Mouse (Mus musculus): Measurements from ENCODE around the gene Oas1c. TPM values are rescaled to one million over a fixed set of nuclear protein-coding genes. Genes with fewer than 3 reads are reported as not detected.

Oas1c gene
- polyA plus RNA-seq (2017; shearing (Covaris generic)): 7.7 TPM

GRCm38 (mm10) chr5:120811951-120812819, at the start of gene Oas1c:
Gene Oas1c (minus strand): TSS chr5:120812514.

GRCm38 (mm10) chr5:120861121-120861520, 48.8 kb upstream of the Oas1c start, which contains the start of gene Oas1h:
Gene Oas1h (plus strand): TSS chr5:120861421.

GRCm38 (mm10) chr5:120847067-120847466, 34.8 kb upstream of the Oas1c start, which contains the start of gene Oas1f:
Gene Oas1f (plus strand): TSS chr5:120847367.

GRCm38 (mm10) chr5:120795480-120796034, 16.8 kb downstream of the Oas1c start, which contains the start of gene Oas1e:
Gene Oas1e (minus strand): TSS chr5:120795530.

GRCm38 (mm10) chr5:120777478-120777877, 34.8 kb downstream of the Oas1c start, which contains the start of gene Oas3:
Gene Oas3 (minus strand): TSS chr5:120777661.

Other genes starting within 250 kb of the Oas1c start
- 4.1 TPM for gene Tpcn1, start 223.8 kb downstream of the Oas1c start, polyA plus RNA-seq (2017; shearing (Covaris generic))
- 0.35 TPM for gene Iqcd, start 223.5 kb downstream of the Oas1c start, polyA plus RNA-seq (2017; shearing (Covaris generic))
- 3.3 TPM for gene Rita1, start 199.9 kb downstream of the Oas1c start, polyA plus RNA-seq (2017; shearing (Covaris generic))
- gene Ddx54, start 199.8 kb downstream of the Oas1c start, polyA plus RNA-seq (2017; shearing (Covaris generic)): 75.4 TPM
- gene Cfap73, start 178.3 kb downstream of the Oas1c start, polyA plus RNA-seq (2017; shearing (Covaris generic)): not detected
- gene Rasal1, start 163.7 kb downstream of the Oas1c start, polyA plus RNA-seq (2017; shearing (Covaris generic)): 9.0 TPM
- 243 TPM for gene Dtx1, start 100.6 kb downstream of the Oas1c start, polyA plus RNA-seq (2017; shearing (Covaris generic))
- gene Oas2, start 62.7 kb downstream of the Oas1c start, polyA plus RNA-seq (2017; shearing (Covaris generic)): 0.76 TPM
- gene Oas3, start 34.9 kb downstream of the Oas1c start, polyA plus RNA-seq (2017; shearing (Covaris generic)): 15.3 TPM
- not detected for gene Oas1e, start 17.0 kb downstream of the Oas1c start, polyA plus RNA-seq (2017; shearing (Covaris generic))
- not detected for gene Oas1f, start 34.9 kb upstream of the Oas1c start, polyA plus RNA-seq (2017; shearing (Covaris generic))
- gene Oas1h, start 48.9 kb upstream of the Oas1c start, polyA plus RNA-seq (2017; shearing (Covaris generic)): not detected
- 1.4 TPM for gene Oas1g, start 75.1 kb upstream of the Oas1c start, polyA plus RNA-seq (2017; shearing (Covaris generic))
- gene Oas1a, start 95.0 kb upstream of the Oas1c start, polyA plus RNA-seq (2017; shearing (Covaris generic)): 41.5 TPM
- not detected for gene Oas1d, start 102.0 kb upstream of the Oas1c start, polyA plus RNA-seq (2017; shearing (Covaris generic))
- gene Rph3a, start 197.6 kb upstream of the Oas1c start, polyA plus RNA-seq (2017; shearing (Covaris generic)): not detected

All from effector memory CD4-positive, alpha-beta T cell, adult 5 months (primary cell).